ENCODE assay signal across 8 mouse cellular contexts in the genomic region with DNA sequence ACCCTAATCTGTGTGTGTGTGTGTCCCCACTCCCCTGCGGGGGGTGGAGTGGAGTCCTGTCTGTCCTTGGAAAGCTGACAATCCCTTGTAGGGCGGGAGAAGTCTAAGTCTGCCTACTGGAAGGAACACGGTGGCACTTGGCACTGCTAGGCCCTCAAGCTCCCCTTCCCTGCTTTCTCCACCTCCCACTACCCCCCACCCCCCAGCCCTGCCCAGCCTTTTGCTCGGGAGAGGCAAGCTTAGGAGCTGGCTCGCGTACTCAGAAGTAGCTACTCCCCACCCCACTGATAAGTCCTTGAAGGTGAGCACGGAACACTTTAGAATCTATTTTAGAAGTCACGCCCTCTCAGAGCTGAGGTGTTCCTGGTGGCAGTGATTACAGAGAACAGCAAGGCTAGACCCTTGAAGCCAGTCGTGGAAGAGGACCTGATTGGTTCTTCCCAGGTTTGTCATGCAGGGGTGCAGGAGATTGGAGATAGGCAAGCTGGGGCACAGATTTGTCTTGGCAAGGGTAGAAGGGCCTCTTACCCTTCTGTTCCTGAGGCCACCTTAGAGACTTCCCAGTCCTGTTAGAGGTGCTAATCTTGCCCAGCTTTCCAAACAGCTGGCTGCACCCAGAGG. TPM values are rescaled to one million over a fixed set of nuclear protein-coding genes. Genes with fewer than 3 reads are reported as not detected.
DNase-seq lines count a peak whose midpoint lies in the region; ATAC-seq and TF ChIP-seq lines count a peak whose summit lies in the region.

No protein-coding gene starts in this region.

- peaks cover 34% of the 10 kb centered on the region for H3K4me1 ChIP-seq in G1E (ENCODE audit: insufficient read depth, low read depth, low read length)
- peaks cover 21% of the 10 kb centered on the region for H3K4me1 ChIP-seq in heart, embryonic 15.5 days (replicated peaks)
- H3K4me1 ChIP-seq in lung, embryonic 15.5 days: peaks cover 31% of the 10 kb centered on the region

- no peaks in the 10 kb centered on the region for H3K36me3 ChIP-seq in G1E (replicated peaks)
- no peaks in the 10 kb centered on the region for H3K36me3 ChIP-seq in heart, embryonic 15.5 days
- no peaks in the 10 kb centered on the region for H3K36me3 ChIP-seq in lung, embryonic 15.5 days

- H3K9me3 ChIP-seq in G1E (replicated peaks): no peaks in the 10 kb centered on the region
- H3K9me3 ChIP-seq in heart, embryonic 15.5 days (replicated peaks): no peaks in the 10 kb centered on the region
- no peaks in the 10 kb centered on the region for H3K9me3 ChIP-seq in lung, embryonic 15.5 days

- peak overlapping the region; percentile 84 for H3K4me2 ChIP-seq in heart, embryonic 15.5 days
- H3K4me2 ChIP-seq in lung, embryonic 15.5 days: peak overlapping the region; percentile 89

- peak overlapping the region; percentile 71; the same call in 1 of the 2 replicates for H3K4me3 ChIP-seq in G1E (ENCODE audit: low read depth, low read length)
- peak overlapping the region; percentile 84 for H3K4me3 ChIP-seq in heart, embryonic 15.5 days
- H3K4me3 ChIP-seq in lung, embryonic 15.5 days: peak overlapping the region; percentile 86

- ATAC-seq in frontal cortex, adult (ENCODE audit: low TSS enrichment): peak; percentile 10
- ATAC-seq in G1E (ENCODE audit: extremely low read depth, insufficient number of reproducible peaks, low FRiP score, poor library complexity, severe bottlenecking): no peak
- ATAC-seq in heart, embryonic 15.5 days (replicated peaks; ENCODE audit: insufficient number of reproducible peaks, insufficient read depth, low FRiP score, low read depth): peak; percentile 45
- ATAC-seq in lung, embryonic 15.5 days (ENCODE audit: borderline replicate concordance, extremely low read depth, low FRiP score, low TSS enrichment): peak; percentile 46

- peak overlapping the region; percentile 95 for H3K27ac ChIP-seq in heart, embryonic 15.5 days
- H3K27ac ChIP-seq in lung, embryonic 15.5 days: peak overlapping the region; percentile 98

- TF ChIP-seq CTCF in G1E (IDR thresholded peaks at IDR 0.05; ENCODE audit: low read depth, low read length): no peak

- H3K27me3 ChIP-seq in G1E (ENCODE audit: insufficient read depth, low read length): peaks cover 57% of the 10 kb centered on the region
- H3K27me3 ChIP-seq in heart, embryonic 15.5 days: no peaks in the 10 kb centered on the region
- H3K27me3 ChIP-seq in lung, embryonic 15.5 days: no peaks in the 10 kb centered on the region

- peak overlapping the region; percentile 89; the same call in 1 of the 2 replicates for H3K9ac ChIP-seq in heart, embryonic 15.5 days
- peak overlapping the region; percentile 85 for H3K9ac ChIP-seq in lung, embryonic 15.5 days

- WGBS in heart, embryonic 15.5 days: 6% methylated on average over 9 of the region's 9 CpGs
- 9% methylated on average over 9 of the region's 9 CpGs for WGBS in lung, embryonic 15.5 days

- no peak for DNase-seq in frontal cortex, postnatal 10 days (ENCODE audit: low spot score in 2 of 2)
- no peak for DNase-seq in G1E (ENCODE audit: low spot score)
- no peak for DNase-seq in layer of hippocampus, adult 9-10 months (ENCODE audit: low spot score)
- DNase-seq in thymus, postnatal 25 days: no peak
- DNase-seq in embryo, embryonic 9.5 days (ENCODE audit: extremely low spot score): no peak

RNA-seq across cellular contexts. Expression of a gene that starts 10.4 kb away (rescaled TPM):
- total RNA-seq in G1E (2014; fragmentation: Nextera tagmentation): 36.2 and 37.9 TPM in 2 replicates
- 19.4 and 27.2 TPM in 2 replicates for total RNA-seq in G1E (2017)
- 53.7 and 60.3 TPM in 2 replicates for polyA plus RNA-seq in G1E (2012)
- polyA plus RNA-seq in heart, embryonic 15.5 days (2015; fragmentation: Nextera tagmentation; extraction: Ambion mirVana): 54.7 and 63.4 TPM in 2 replicates
- polyA plus RNA-seq in lung, embryonic 15.5 days (2015; fragmentation: Nextera tagmentation; extraction: Ambion mirVana): 18.6 and 21.0 TPM in 2 replicates

RNA-seq across cellular contexts. Expression of a gene that starts 19.5 kb away (rescaled TPM):
- total RNA-seq in G1E (2014; fragmentation: Nextera tagmentation) (0.19 TPM in 1 of 2 replicates, not detected in the other), G1E (2017) (0.05 TPM in 1 of 2 replicates, not detected in the other)
- not detected in 2 replicates for polyA plus RNA-seq in G1E (2012)
- polyA plus RNA-seq in heart, embryonic 15.5 days (2015; fragmentation: Nextera tagmentation; extraction: Ambion mirVana): 0.33 and 0.51 TPM in 2 replicates
- polyA plus RNA-seq in lung, embryonic 15.5 days (2015; fragmentation: Nextera tagmentation; extraction: Ambion mirVana): 0.30 and 0.35 TPM in 2 replicates

RNA-seq across cellular contexts. Expression of a gene that starts 28.2 kb away (rescaled TPM):
- 8.3 and 9.4 TPM in 2 replicates for total RNA-seq in G1E (2014; fragmentation: Nextera tagmentation)
- 11.4 and 11.7 TPM in 2 replicates for total RNA-seq in G1E (2017)
- polyA plus RNA-seq in G1E (2012): 8.7 and 8.9 TPM in 2 replicates
- 3.8 and 4.2 TPM in 2 replicates for polyA plus RNA-seq in heart, embryonic 15.5 days (2015; fragmentation: Nextera tagmentation; extraction: Ambion mirVana)
- 2.1 and 2.4 TPM in 2 replicates for polyA plus RNA-seq in lung, embryonic 15.5 days (2015; fragmentation: Nextera tagmentation; extraction: Ambion mirVana)
